Mouse (Mus musculus): Measurements from ENCODE around the gene Gtpbp1. TPM values are rescaled to one million over a fixed set of nuclear protein-coding genes. Genes with fewer than 3 reads are reported as not detected.

The Gtpbp1 gene
- total and polyA plus RNA-seq, 3 experiments = 25.3 to 45.3 (median 34.2) TPM

DNA sequence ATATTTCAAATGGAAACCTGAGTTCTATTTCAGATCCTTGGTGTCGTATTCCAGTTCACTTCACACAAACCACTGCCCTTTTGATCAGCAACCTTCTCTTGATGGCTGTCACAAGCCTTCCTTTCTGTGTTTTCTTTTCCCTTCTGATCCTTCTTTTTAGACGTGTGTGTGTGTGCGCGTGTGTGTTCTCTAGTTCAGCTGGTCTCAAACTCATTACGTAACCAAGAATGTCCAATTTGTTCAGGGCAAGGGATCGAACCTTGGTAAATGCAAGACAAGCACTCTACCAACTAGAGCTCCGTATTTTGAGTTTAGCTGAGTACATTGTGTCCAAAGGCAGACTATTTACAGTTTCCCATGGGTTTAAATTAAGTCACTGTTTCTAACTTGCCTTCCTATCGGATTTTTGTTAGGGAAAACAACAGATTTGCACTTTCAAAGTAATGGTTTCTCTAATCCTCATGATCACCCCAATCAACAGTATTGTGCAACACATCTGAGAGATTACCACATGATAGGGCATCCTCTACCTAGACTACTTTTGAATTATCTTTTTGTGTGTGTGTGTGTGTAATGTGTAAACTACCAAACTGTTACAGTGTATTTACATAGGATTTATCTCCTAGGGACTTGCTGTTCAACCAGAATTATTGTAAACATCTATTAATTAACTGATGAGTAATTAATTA lies 2.2 kb upstream of the Gtpbp1 start:
- Histone ChIP-seq H3K27me3 (replicated peaks) (peaks cover 15% of the 10 kb centered on the region), H3K4me2 (ENCODE audit: insufficient read depth, low read depth, poor library complexity, severe bottlenecking) (peak overlapping the region; percentile 86), H3K9me3 (replicated peaks; ENCODE audit: low read length) (no peaks in the 10 kb centered on the region), H3K9ac (ENCODE audit: insufficient read depth, low read depth) (peak overlapping the region; percentile 37; the same call in 1 of the 2 replicates), H3K4me3 (replicated peaks in 1 of 3; ENCODE audit: low read depth in 2 of 3, low read length in 2 of 3, poor library complexity in 1 of 3) (peak overlapping the region; percentile 90 to 94 (median 91)), H3K36me3 (replicated peaks in 1 of 2; ENCODE audit: control insufficient read depth in 1 of 2, insufficient read depth in 1 of 2, low read length in 1 of 2) (peaks cover 0 to 5% of the 10 kb centered on the region in 2 experiments), H3K27ac (ENCODE audit: insufficient read depth, low read depth) (peak overlapping the region; percentile 85; the same call in 1 of the 2 replicates), H3K79me2 (replicated peaks; ENCODE audit: control insufficient read depth, extremely low read depth, insufficient read depth, poor library complexity, severe bottlenecking) (peaks cover 55% of the 10 kb centered on the region), H3K4me1 (ENCODE audit: control insufficient read depth in 1 of 2, insufficient read depth in 2 of 2) (peaks cover 4 to 66% of the 10 kb centered on the region in 2 experiments; a peak in 3 of 4 replicates)
- dilution Hi-C loops (cut with MboI; ENCODE audit: extremely low pct_ligation_motif_present, extremely low pct_unique_long_range_greater_than_20kb, low sequenced_read_pairs) (no loop called here), in situ Hi-C loops (cut with MboI; ENCODE audit: low pct_ligation_motif_present, low pct_unique_long_range_greater_than_20kb, low sequenced_read_pairs) (no loop called here)
- TF ChIP-seq USF1 (IDR thresholded peaks at IDR 0.05; ENCODE audit: low read depth, low read length) (no peak), SIN3A (IDR thresholded peaks at IDR 0.05; ENCODE audit: low read length) (peak; percentile 68; the same call in 1 of the 2 replicates), TCF12 (IDR thresholded peaks at IDR 0.05; ENCODE audit: low read depth, low read length) (no peak), JUN (IDR thresholded peaks at IDR 0.05; ENCODE audit: insufficient read depth, low read depth, low read length) (no peak), IRF4 (IDR thresholded peaks at IDR 0.05; ENCODE audit: low read depth, low read length) (0 out of 2 replicates have a peak, but pooled peaks have one; percentile 4), TBP (conservative IDR thresholded peaks at IDR 0.05; ENCODE audit: low read depth, low read length) (no peak), SMC3 (IDR thresholded peaks at IDR 0.05; ENCODE audit: low read depth, low read length) (no peak), MAZ (IDR thresholded peaks at IDR 0.05; ENCODE audit: low read depth, low read length) (no peak), MXI1 (IDR thresholded peaks at IDR 0.05; ENCODE audit: low read depth, low read length) (no peak; the same call in 1 of the 2 replicates)
- no peak for DNase-seq (ENCODE audit: extremely low read depth)

- TF ChIP-seq UBTF (IDR thresholded peaks at IDR 0.05; ENCODE audit: low read depth, low read length) = no peak
- no peak for TF ChIP-seq USF2 (conservative IDR thresholded peaks at IDR 0.05; ENCODE audit: low read depth, low read length)
- TF ChIP-seq CHD2 (IDR thresholded peaks at IDR 0.05; ENCODE audit: low read length) = no peak
- peak; percentile 68 for TF ChIP-seq MXI1 (IDR thresholded peaks at IDR 0.05; ENCODE audit: low read depth, low read length)
- no peak for TF ChIP-seq JUND (conservative IDR thresholded peaks at IDR 0.05; ENCODE audit: low read depth, low read length)
- no peak for TF ChIP-seq GABPA (IDR thresholded peaks at IDR 0.05; ENCODE audit: insufficient replicate concordance, low read depth, low read length)
- TF ChIP-seq E2F4 (IDR thresholded peaks at IDR 0.05; ENCODE audit: insufficient replicate concordance, low read depth, low read length) = no peak; the same call in 1 of the 2 replicates
- TF ChIP-seq NRF1 (IDR thresholded peaks at IDR 0.05; ENCODE audit: low read depth, low read length) = peak; percentile 32
- no peak for TF ChIP-seq MYC (IDR thresholded peaks at IDR 0.05; ENCODE audit: low read depth, low read length)
- TF ChIP-seq ETS1 (conservative IDR thresholded peaks at IDR 0.05; ENCODE audit: low read depth, low read length) = peak; percentile 75
- TF ChIP-seq ELF1 (IDR thresholded peaks at IDR 0.05; ENCODE audit: low read depth, low read length) = no peak
- no peak for TF ChIP-seq HCFC1 (IDR thresholded peaks at IDR 0.05; ENCODE audit: low read depth, low read length)
- TF ChIP-seq POLR2AphosphoS2 (IDR thresholded peaks at IDR 0.05; ENCODE audit: low read depth, low read length) = no peak
- peak; percentile 58; the same call in 1 of the 2 replicates for TF ChIP-seq MAFK (IDR thresholded peaks at IDR 0.05; ENCODE audit: insufficient replicate concordance, low read length)
- TF ChIP-seq NELFE (IDR thresholded peaks at IDR 0.05; ENCODE audit: low read depth, low read length) = no peak
- peak; percentile 90 for TF ChIP-seq ZNF384 (IDR thresholded peaks at IDR 0.05; ENCODE audit: low read depth, low read length)
- no peak; the same call in 1 of the 2 replicates for TF ChIP-seq MAZ (IDR thresholded peaks at IDR 0.05; ENCODE audit: low read depth, low read length)
- no peak for TF ChIP-seq RAD21 (IDR thresholded peaks at IDR 0.05; ENCODE audit: low read depth, low read length)
- no peak; the same call in 1 of the 2 replicates for TF ChIP-seq SIN3A (IDR thresholded peaks at IDR 0.05; ENCODE audit: low read length)
- no peak for TF ChIP-seq CHD1 (IDR thresholded peaks at IDR 0.05; ENCODE audit: low read depth, low read length)
- TF ChIP-seq TBP (conservative IDR thresholded peaks at IDR 0.05; ENCODE audit: low read depth, low read length) = no peak
- peak; percentile 93 for TF ChIP-seq BHLHE40 (IDR thresholded peaks at IDR 0.05; ENCODE audit: low read depth, low read length)
- H3K36me3 ChIP-seq (replicated peaks in 1 of 2; ENCODE audit: control insufficient read depth in 1 of 2, insufficient read depth in 1 of 2, low read length in 1 of 2) = peaks cover 0 to 13% of the 10 kb centered on the region in 2 experiments
- dilution Hi-C loops (cut with MboI; ENCODE audit: extremely low pct_ligation_motif_present, extremely low pct_unique_long_range_greater_than_20kb, low sequenced_read_pairs) (no loop called here), in situ Hi-C loops (cut with MboI; ENCODE audit: low pct_ligation_motif_present, low pct_unique_long_range_greater_than_20kb, low sequenced_read_pairs) (no loop called here)
- peaks cover 15% of the 10 kb centered on the region for H3K27me3 ChIP-seq (replicated peaks)
- H3K9ac ChIP-seq (ENCODE audit: insufficient read depth, low read depth) = peak overlapping the region; percentile 34
- H3K79me2 ChIP-seq (replicated peaks; ENCODE audit: control insufficient read depth, extremely low read depth, insufficient read depth, poor library complexity, severe bottlenecking) = peaks cover 41% of the 10 kb centered on the region
- H3K4me1 ChIP-seq (ENCODE audit: control insufficient read depth in 1 of 2, insufficient read depth in 2 of 2) = peaks cover 5 to 63% of the 10 kb centered on the region in 2 experiments
- peak overlapping the region; percentile 25 to 52 (median 50) for H3K4me3 ChIP-seq (replicated peaks in 1 of 3; ENCODE audit: low read depth in 2 of 3, low read length in 2 of 3, poor library complexity in 1 of 3)
- H3K4me2 ChIP-seq (ENCODE audit: insufficient read depth, low read depth, poor library complexity, severe bottlenecking) = peak overlapping the region; percentile 93
- peak overlapping the region; percentile 54; the same call in 1 of the 2 replicates for H3K27ac ChIP-seq (ENCODE audit: insufficient read depth, low read depth)
- no peak for DNase-seq (ENCODE audit: extremely low read depth)
- H3K9me3 ChIP-seq (replicated peaks; ENCODE audit: low read length) = no peaks in the 10 kb centered on the region
Measured at GRCm38 (mm10) chr15:79689662-79690425, 801 bp upstream of the Gtpbp1 start.

Data from CH12.LX (cell line).